Mouse (Mus musculus): ENCODE results near the gene Elk3. TPM values are rescaled to one million over a fixed set of nuclear protein-coding genes. Genes with fewer than 3 reads are reported as not detected.
A peak's percentile ranks its signal among the peaks of the same experiment; 100 is the strongest.

Gene Elk3
- polyA plus RNA-seq, 1 experiment from 2014 or later: 45.6 TPM

- Histone ChIP-seq H3K36me3 (ENCODE audit: insufficient read depth, low read length) (peaks cover 15% of the 10 kb centered on the region), H3K4me3 (ENCODE audit: low read length) (no peak overlapping the region), H3K27ac (ENCODE audit: low read length) (peak overlapping the region; percentile 23; the same call in 1 of the 2 replicates), H3K4me1 (ENCODE audit: insufficient read depth, low read length) (peaks cover 25% of the 10 kb centered on the region), H3K4me2 (replicated peaks; ENCODE audit: low read depth, low read length) (no peak overlapping the region), H3K27me3 (ENCODE audit: insufficient read depth, low read length) (no peaks in the 10 kb centered on the region), H3K9me3 (ENCODE audit: low read length) (no peaks in the 10 kb centered on the region), H3K9ac (replicated peaks; ENCODE audit: low read length) (no peak overlapping the region)
- no peak for ATAC-seq (ENCODE audit: low FRiP score, low TSS enrichment)
- WGBS: 18% methylated on average over 3 of the region's 3 CpGs
Observed at GRCm38 (mm10) chr10:93242208-93242607, 68.7 kb downstream of the Elk3 start.

GRCm38 (mm10) chr10:93239201-93239806, 71.6 kb downstream of the Elk3 start:
- Histone ChIP-seq H3K4me3 (ENCODE audit: low read length) (no peak overlapping the region), H3K4me1 (ENCODE audit: insufficient read depth, low read length) (peaks cover 21% of the 10 kb centered on the region), H3K9ac (replicated peaks; ENCODE audit: low read length) (no peak overlapping the region), H3K9me3 (ENCODE audit: low read length) (no peaks in the 10 kb centered on the region), H3K27ac (ENCODE audit: low read length) (0 out of 2 replicates have a peak overlapping the region, but pooled peaks have one; percentile 24), H3K4me2 (replicated peaks; ENCODE audit: low read depth, low read length) (no peak overlapping the region), H3K36me3 (ENCODE audit: insufficient read depth, low read length) (peaks cover 20% of the 10 kb centered on the region), H3K27me3 (ENCODE audit: insufficient read depth, low read length) (no peaks in the 10 kb centered on the region)
- 31% methylated on average over 9 of the region's 9 CpGs for WGBS
- peak; percentile 59 for ATAC-seq (ENCODE audit: low FRiP score, low TSS enrichment)

- Histone ChIP-seq H3K27me3 (ENCODE audit: insufficient read depth, low read length) (no peaks in the 10 kb centered on the region), H3K27ac (ENCODE audit: low read length) (no peak overlapping the region), H3K9ac (replicated peaks; ENCODE audit: low read length) (no peak overlapping the region), H3K4me3 (ENCODE audit: low read length) (no peak overlapping the region), H3K4me1 (ENCODE audit: insufficient read depth, low read length) (peaks cover under 1% of the 10 kb centered on the region), H3K36me3 (ENCODE audit: insufficient read depth, low read length) (peaks cover 36% of the 10 kb centered on the region), H3K9me3 (ENCODE audit: low read length) (no peaks in the 10 kb centered on the region), H3K4me2 (replicated peaks; ENCODE audit: low read depth, low read length) (no peak overlapping the region)
- 90% methylated on average over 9 of the region's 9 CpGs for WGBS
- ATAC-seq (ENCODE audit: low FRiP score, low TSS enrichment): no peak
Observed at GRCm38 (mm10) chr10:93234692-93235091, 76.2 kb downstream of the Elk3 start.

- Histone ChIP-seq H3K4me1 (ENCODE audit: insufficient read depth, low read length) (no peaks in the 10 kb centered on the region), H3K4me3 (ENCODE audit: low read length) (no peak overlapping the region), H3K9ac (replicated peaks; ENCODE audit: low read length) (no peak overlapping the region), H3K36me3 (ENCODE audit: insufficient read depth, low read length) (peaks cover 29% of the 10 kb centered on the region), H3K27me3 (ENCODE audit: insufficient read depth, low read length) (no peaks in the 10 kb centered on the region), H3K9me3 (ENCODE audit: low read length) (no peaks in the 10 kb centered on the region), H3K4me2 (replicated peaks; ENCODE audit: low read depth, low read length) (no peak overlapping the region), H3K27ac (ENCODE audit: low read length) (no peak overlapping the region)
- WGBS: 85% methylated on average over 6 of the region's 6 CpGs
- ATAC-seq (ENCODE audit: low FRiP score, low TSS enrichment): no peak
Observed at GRCm38 (mm10) chr10:93233665-93234194, 77.2 kb downstream of the Elk3 start.

DNA sequence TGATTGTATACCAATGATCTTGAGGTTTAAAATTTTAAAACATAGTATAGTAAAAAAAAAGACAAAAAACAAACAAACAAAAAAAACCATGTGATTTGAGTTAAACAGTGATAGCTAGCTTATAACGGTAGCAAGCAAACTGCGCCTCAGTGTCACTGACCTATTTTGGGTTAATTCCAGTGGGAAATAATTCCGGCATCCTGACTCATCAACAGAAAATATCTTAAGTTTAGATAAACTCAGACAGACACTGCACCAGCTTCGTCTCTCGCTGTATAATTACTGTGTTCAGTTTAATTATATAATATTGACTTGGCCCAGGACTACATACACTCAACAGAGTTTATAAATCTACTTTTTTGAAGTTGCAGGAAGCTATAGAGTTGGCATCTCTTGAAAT, 79.0 kb downstream of the Elk3 start:
- Histone ChIP-seq H3K4me1 (ENCODE audit: insufficient read depth, low read length) (no peaks in the 10 kb centered on the region), H3K36me3 (ENCODE audit: insufficient read depth, low read length) (peaks cover 25% of the 10 kb centered on the region), H3K27me3 (ENCODE audit: insufficient read depth, low read length) (no peaks in the 10 kb centered on the region), H3K4me2 (replicated peaks; ENCODE audit: low read depth, low read length) (no peak overlapping the region), H3K9me3 (ENCODE audit: low read length) (no peaks in the 10 kb centered on the region), H3K27ac (ENCODE audit: low read length) (no peak overlapping the region), H3K4me3 (ENCODE audit: low read length) (no peak overlapping the region), H3K9ac (replicated peaks; ENCODE audit: low read length) (no peak overlapping the region)
- WGBS: 86% methylated on average over 5 of the region's 5 CpGs
- no peak for ATAC-seq (ENCODE audit: low FRiP score, low TSS enrichment)

GRCm38 (mm10) chr10:93231490-93231889, 79.4 kb downstream of the Elk3 start:
- H3K9ac ChIP-seq (replicated peaks; ENCODE audit: low read length): no peak overlapping the region
- ATAC-seq (ENCODE audit: low FRiP score, low TSS enrichment): no peak
- no peak overlapping the region for H3K4me2 ChIP-seq (replicated peaks; ENCODE audit: low read depth, low read length)
- H3K27ac ChIP-seq (ENCODE audit: low read length): no peak overlapping the region
- H3K27me3 ChIP-seq (ENCODE audit: insufficient read depth, low read length): no peaks in the 10 kb centered on the region
- H3K4me1 ChIP-seq (ENCODE audit: insufficient read depth, low read length): no peaks in the 10 kb centered on the region
- H3K9me3 ChIP-seq (ENCODE audit: low read length): no peaks in the 10 kb centered on the region
- peaks cover 27% of the 10 kb centered on the region for H3K36me3 ChIP-seq (ENCODE audit: insufficient read depth, low read length)
- no peak overlapping the region for H3K4me3 ChIP-seq (ENCODE audit: low read length)
- 80% methylated on average over 4 of the region's 4 CpGs for WGBS

DNA sequence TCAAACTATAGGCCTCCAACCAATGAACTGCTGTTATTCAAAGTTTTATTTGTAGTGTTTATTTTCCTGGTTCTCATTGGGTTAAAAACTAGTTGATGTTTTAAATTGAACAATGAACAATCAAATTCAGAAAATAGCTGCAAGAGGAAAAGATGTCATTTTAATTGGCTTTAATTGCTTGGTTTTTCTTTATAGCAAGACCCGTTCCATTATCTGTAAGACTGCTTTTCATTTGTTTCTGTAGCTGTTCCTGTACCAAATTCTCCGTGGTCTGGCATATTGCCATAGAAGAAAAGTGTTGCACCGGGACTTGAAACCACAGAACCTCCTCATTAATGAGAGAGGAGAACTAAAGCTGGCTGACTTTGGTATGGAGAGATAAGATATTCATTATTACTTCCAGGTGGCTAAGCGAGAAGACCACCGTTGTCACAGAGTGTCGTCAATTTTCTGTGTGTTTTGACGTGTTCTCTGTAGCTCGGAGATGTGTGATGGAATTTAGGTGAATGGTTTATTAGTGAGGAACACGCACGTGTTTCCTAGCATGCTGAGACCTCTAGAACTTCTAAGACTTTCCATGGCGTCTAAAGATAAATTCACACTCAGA, 82.4 kb downstream of the Elk3 start:
- Histone ChIP-seq H3K4me2 (replicated peaks; ENCODE audit: low read depth, low read length) (no peak overlapping the region), H3K27ac (ENCODE audit: low read length) (no peak overlapping the region), H3K9me3 (ENCODE audit: low read length) (no peaks in the 10 kb centered on the region), H3K27me3 (ENCODE audit: insufficient read depth, low read length) (no peaks in the 10 kb centered on the region), H3K4me3 (ENCODE audit: low read length) (no peak overlapping the region), H3K9ac (replicated peaks; ENCODE audit: low read length) (no peak overlapping the region), H3K36me3 (ENCODE audit: insufficient read depth, low read length) (peaks cover 17% of the 10 kb centered on the region), H3K4me1 (ENCODE audit: insufficient read depth, low read length) (no peaks in the 10 kb centered on the region)
- no peak for ATAC-seq (ENCODE audit: low FRiP score, low TSS enrichment)
- WGBS: 81% methylated on average over 11 of the region's 11 CpGs

DNA sequence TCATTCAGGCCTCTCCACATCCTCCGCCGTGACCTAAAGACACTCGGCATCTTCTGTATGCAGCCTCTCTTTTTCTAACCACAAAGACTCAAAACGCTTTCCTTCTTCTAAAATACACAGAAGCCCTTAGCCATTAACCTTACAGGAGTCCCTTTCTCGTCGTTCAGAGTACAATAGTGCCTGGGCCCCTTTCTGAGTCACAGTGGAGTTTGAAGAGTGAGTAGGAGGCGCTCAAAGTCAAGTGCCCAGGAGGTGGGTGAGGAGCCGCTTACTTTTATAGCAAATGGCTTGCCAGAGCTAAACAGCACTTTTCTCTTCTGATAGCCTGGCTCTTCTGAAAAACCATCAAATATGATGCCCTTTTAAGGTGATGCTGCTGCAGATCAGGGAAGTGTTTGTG, 83.0 kb downstream of the Elk3 start:
- Histone ChIP-seq H3K27ac (ENCODE audit: low read length) (no peak overlapping the region), H3K4me2 (replicated peaks; ENCODE audit: low read depth, low read length) (no peak overlapping the region), H3K9ac (replicated peaks; ENCODE audit: low read length) (no peak overlapping the region), H3K9me3 (ENCODE audit: low read length) (no peaks in the 10 kb centered on the region), H3K4me3 (ENCODE audit: low read length) (no peak overlapping the region), H3K27me3 (ENCODE audit: insufficient read depth, low read length) (no peaks in the 10 kb centered on the region), H3K36me3 (ENCODE audit: insufficient read depth, low read length) (peaks cover 13% of the 10 kb centered on the region), H3K4me1 (ENCODE audit: insufficient read depth, low read length) (no peaks in the 10 kb centered on the region)
- ATAC-seq (ENCODE audit: low FRiP score, low TSS enrichment): no peak
- WGBS: 62% methylated on average over 8 of the region's 8 CpGs

- Histone ChIP-seq H3K9me3 (ENCODE audit: low read length) (no peaks in the 10 kb centered on the region), H3K4me1 (ENCODE audit: insufficient read depth, low read length) (no peaks in the 10 kb centered on the region), H3K27me3 (ENCODE audit: insufficient read depth, low read length) (no peaks in the 10 kb centered on the region), H3K27ac (ENCODE audit: low read length) (no peak overlapping the region), H3K4me2 (replicated peaks; ENCODE audit: low read depth, low read length) (no peak overlapping the region), H3K4me3 (ENCODE audit: low read length) (no peak overlapping the region), H3K9ac (replicated peaks; ENCODE audit: low read length) (no peak overlapping the region), H3K36me3 (ENCODE audit: insufficient read depth, low read length) (peaks cover 4% of the 10 kb centered on the region)
- 82% methylated on average over 6 of the region's 6 CpGs for WGBS
- ATAC-seq (ENCODE audit: low FRiP score, low TSS enrichment): no peak
Observed at GRCm38 (mm10) chr10:93225751-93226150, 85.2 kb downstream of the Elk3 start.

Measured in kidney, embryonic 16.5 days (tissue).